Mouse (Mus musculus) liver, adult 2 months (tissue): ENCODE results near the gene Chn2.

Source experiments
- CTCF ChIP-seq: fragments of 200-500 bp; IDR thresholded peaks from 2 replicates; pipeline ENCODE4 v1.5.1; 2011; ENCODE audit warnings: low read depth, low read length, control low read depth
- POLR2A ChIP-seq: fragments of 200-500 bp; IDR thresholded peaks from 2 replicates; pipeline ENCODE4 v1.6.1; 2011; ENCODE audit warnings: low read length, control low read depth; ENCODE audit not compliant: insufficient read depth; ENCODE audit errors: extremely low read depth

- TF ChIP-seq CTCF = no peak
- no peak for TF ChIP-seq POLR2A
These were observed 160.8 kb downstream of the Chn2 start for GRCm38 (mm10) chr6:54200031-54200722.
